Mouse (Mus musculus): ENCODE data around the gene Itih4.

Itih4 gene

DNA sequence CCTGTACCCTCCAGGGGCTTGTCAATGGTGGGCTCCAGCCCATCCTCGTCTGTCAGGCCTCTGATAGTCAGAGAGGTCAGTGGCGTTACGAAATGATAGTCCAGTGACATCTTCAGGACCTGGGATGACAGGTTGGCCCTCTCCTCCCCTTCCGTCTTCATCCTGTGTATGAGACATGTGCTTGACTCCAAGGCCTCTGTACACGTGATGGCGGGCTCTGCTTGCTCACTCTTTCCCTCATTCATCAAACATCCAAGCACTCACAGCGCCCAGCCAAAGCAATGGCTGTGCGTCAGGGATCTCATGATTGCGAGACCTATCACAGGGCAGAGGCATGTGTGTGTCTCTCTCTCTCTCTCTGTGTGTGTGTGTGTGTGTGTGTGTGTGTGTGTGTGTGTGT, 47.1 kb downstream of the Itih4 start:
- no peak for DNase-seq (ENCODE audit: extremely low spot score, low spot score)

DNA sequence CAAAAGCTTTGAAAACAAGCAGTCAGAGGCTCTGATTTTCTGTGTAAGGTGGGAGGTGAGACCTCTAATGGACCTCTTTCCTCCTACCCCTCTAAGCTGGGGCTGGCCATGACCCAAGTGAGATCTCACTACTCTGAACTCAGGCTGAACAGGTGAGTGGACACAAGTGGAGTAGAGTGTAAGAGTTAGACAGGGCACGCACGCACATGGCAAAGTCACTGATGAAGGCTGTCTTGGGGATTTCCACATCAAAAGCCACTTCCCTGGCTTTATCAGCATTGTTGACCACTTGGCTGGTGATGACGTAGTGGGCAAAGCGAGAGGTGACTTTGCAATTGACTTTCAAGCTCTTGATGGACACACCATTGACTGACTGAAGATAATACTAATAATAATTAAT, 56.0 kb downstream of the Itih4 start:
- DNase-seq (ENCODE audit: extremely low spot score, low spot score) = no peak

DNA sequence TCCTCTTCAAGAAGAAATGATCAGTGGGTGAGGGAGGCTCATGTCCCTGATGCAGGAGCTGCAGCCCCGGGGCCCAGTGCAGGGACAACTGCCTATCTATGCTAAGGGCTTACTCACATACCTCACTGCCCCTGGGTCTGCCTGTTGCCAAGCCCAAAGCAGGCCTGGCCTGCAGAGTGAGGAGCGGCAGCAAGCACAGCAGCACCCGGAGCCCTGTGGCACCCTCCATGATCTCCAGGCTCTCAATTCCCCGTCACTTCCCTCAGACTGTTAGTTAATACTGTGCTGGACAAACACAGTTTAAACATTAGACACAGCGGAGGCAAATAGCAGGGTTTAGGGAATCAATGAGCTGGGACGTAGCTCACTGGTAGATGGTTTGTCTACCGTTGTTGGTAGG, 56.8 kb downstream of the Itih4 start, which contains the start of gene Itih1:
Gene Itih1, minus strand, starts transcription at position 252 of the 400 bp plus-strand sequence.
- DNase-seq (ENCODE audit: extremely low spot score, low spot score) = no peak

DNA sequence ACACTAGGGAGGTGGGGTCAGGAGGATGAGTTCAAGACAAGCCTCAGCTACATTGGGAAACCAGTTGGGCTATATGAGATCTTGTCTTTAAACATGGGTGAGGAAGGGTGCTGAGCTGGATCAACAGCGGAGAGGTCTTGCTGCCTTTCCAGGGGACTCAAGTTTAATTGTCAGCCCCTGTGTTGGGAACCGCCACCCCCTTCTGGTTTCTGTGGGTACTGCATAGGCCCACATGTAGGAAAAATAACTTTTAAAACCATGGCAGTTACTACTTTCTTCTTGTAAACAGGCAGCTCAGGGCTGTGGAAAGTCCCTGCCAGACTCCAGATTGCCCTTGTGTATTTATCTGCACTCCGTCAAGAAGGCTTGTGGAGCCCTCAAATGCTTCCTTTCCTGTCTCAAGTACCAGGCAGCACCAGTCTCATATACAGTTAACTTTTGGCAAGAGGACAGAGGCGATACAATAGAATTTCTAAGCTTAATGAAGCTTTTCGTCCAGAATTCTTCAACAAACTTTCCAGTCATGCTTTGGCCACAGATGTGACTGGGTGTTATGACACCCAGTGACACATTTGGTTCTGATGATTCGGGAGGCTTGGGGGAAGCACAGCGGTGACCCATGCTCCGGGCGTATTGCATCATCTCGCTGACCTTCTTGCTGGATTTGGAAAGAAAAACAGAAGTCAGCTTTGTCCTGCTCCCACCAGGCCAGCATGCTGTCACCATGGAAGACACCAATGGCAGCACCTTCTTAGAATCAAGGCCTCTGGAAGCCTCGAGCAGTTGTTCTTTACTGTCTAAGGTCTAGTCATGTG, 57.8 kb downstream of the Itih4 start:
- DNase-seq (ENCODE audit: extremely low spot score, low spot score) = peak; percentile 57

DNA sequence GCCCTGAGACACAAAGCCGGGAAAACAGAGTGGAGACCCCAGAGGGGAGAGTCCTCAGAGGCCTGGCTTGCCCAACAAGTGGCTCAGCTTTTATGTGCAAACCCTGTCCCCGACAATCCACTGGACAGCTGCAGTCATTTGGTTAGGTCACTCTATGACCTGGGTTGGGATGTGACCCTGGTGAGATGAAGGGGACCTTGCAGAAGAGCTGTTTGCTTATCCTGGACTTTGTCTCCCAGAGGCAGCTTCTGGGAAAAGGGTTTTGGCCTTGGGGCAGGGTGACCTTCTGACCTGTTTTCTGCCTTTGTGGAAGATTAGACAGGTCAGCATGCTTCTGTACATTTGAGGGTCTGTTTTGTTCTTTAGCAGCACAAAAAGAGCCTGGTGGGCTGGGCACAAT, 58.5 kb downstream of the Itih4 start:
- DNase-seq (ENCODE audit: extremely low spot score, low spot score) = no peak

DNA sequence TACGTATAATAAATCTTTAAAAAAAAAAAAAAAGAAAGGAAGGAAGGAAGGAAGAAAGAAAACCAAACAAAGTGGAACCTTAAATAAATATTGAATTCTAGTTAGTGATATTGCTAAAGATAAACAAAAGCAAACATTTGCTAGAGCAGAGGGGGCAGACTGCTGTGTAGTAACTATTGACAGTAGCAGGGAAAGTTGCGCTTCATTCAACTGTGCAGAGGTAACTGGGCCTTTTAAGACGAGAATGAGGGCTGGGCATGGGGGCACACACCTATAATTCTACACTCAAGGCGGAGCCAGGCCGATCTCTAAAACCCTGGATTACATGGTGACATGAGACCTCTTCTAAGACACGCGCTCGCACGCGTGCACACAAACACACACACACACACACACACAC, 63.7 kb downstream of the Itih4 start:
- DNase-seq (ENCODE audit: extremely low spot score, low spot score) = no peak

DNA sequence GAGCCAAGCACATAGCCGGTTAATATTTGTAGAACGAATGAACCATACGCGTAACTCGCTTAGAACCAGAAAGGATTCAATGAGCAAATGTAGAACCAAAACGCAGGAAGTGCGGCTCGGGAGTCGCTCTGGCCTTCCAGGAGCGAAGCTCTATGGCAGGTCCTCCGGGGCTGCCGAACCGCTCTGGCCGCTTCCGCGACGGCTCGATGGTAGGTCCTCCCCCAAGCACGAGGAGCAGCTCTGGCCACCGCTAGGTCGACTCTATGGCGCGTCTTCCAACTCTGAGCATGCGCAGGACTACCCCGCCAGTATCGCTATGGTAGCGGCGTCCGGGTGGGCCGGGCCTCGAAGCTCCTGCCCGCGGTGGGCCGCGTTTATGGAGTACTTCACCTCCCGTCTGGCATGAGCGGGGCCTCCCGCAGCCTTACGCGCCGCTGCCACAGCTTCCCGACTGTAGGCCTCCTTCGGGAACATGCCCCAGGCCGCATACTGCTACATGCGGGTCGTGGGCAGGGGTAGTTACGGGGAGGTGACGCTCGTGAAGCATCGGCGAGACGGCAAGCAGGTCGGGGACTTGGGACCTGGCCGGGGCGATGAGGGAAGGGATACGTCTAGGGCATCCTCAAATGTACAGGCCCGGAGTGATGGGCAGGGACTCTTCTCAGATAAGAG, 65.0 kb downstream of the Itih4 start, which contains the start of gene Nek4:
Gene Nek4, plus strand, starts transcription at position 224 of the 672 bp plus-strand sequence.
- peak; percentile 95 for DNase-seq (ENCODE audit: extremely low spot score, low spot score)
